ENCODE assay signal across 12 mouse cellular contexts in genomic region chr12:80082730-80083129, GRCm38 (mm10). TPM values are rescaled to one million over a fixed set of nuclear protein-coding genes. Genes with fewer than 3 reads are reported as not detected.
DNase-seq lines count a peak whose midpoint lies in the region; ATAC-seq and TF ChIP-seq lines count a peak whose summit lies in the region.
"Had no signal": no experiment of that assay in that cellular context is flagged by ENCODE, and none has a peak within 500 bp of the region (broad histone marks: within the 10 kb centered on the region; RNA-seq: fewer than 3 reads in every experiment).

No protein-coding gene starts in this region.

- intact Hi-C loops in heart, postnatal 14 days (cut with DNase I): loop anchor here (2.0 kb wide), 1 partner anchor 18 kb away; no protein-coding TSS in a partner anchor

- no peak for ATAC-seq in heart, postnatal 0 days (ENCODE audit: insufficient read depth, low read depth)
- peak; percentile 36 for ATAC-seq in liver, embryonic 15.5 days (ENCODE audit: insufficient read depth)
- ATAC-seq in forebrain, embryonic 11.5 days (replicated peaks; ENCODE audit: low FRiP score): no peak; the same call in 1 of the 2 replicates

- H3K4me3 ChIP-seq in heart, postnatal 0 days (ENCODE audit: low read depth, low read length): no peak overlapping the region
- H3K4me3 ChIP-seq in ES-Bruce4 (ENCODE audit: low read depth, low read length): no peak overlapping the region
- no peak overlapping the region for H3K4me3 ChIP-seq in liver, embryonic 15.5 days (replicated peaks)
- H3K4me3 ChIP-seq in forebrain, embryonic 11.5 days (ENCODE audit: low read depth, low read length): no peak overlapping the region

- no peaks in the 10 kb centered on the region for H3K27me3 ChIP-seq in heart, postnatal 0 days (ENCODE audit: control insufficient read depth, insufficient read depth, low read length)
- H3K27me3 ChIP-seq in ES-Bruce4 (ENCODE audit: control insufficient read depth, insufficient read depth, low read length, poor library complexity, severe bottlenecking): no peaks in the 10 kb centered on the region
- H3K27me3 ChIP-seq in liver, embryonic 15.5 days: no peaks in the 10 kb centered on the region
- H3K27me3 ChIP-seq in forebrain, embryonic 11.5 days (ENCODE audit: control insufficient read depth, insufficient read depth, low read length): no peaks in the 10 kb centered on the region

- 0 out of 2 replicates have a peak, but pooled peaks have one; percentile 4 for TF ChIP-seq CTCF in heart, postnatal 0 days (IDR thresholded peaks at IDR 0.05; ENCODE audit: low read depth)
- TF ChIP-seq CTCF in ES-Bruce4 (IDR thresholded peaks at IDR 0.05; ENCODE audit: low read depth, low read length): peak; percentile 29

- peaks cover 27% of the 10 kb centered on the region for H3K4me1 ChIP-seq in heart, postnatal 0 days (ENCODE audit: control insufficient read depth, insufficient read depth)
- H3K4me1 ChIP-seq in ES-Bruce4 (ENCODE audit: control insufficient read depth, insufficient read depth, low read length): peaks cover 3% of the 10 kb centered on the region
- H3K4me1 ChIP-seq in liver, embryonic 15.5 days (replicated peaks): peaks cover 56% of the 10 kb centered on the region
- H3K4me1 ChIP-seq in forebrain, embryonic 11.5 days (replicated peaks; ENCODE audit: control insufficient read depth, insufficient read depth, low read length): 0 out of 2 replicates have a peak, but pooled peaks cover 2% of the 10 kb centered on the region

- no peak for DNase-seq in heart, postnatal 0 days (ENCODE audit: low spot score)
- DNase-seq in heart, postnatal 14 days: no peak
- DNase-seq in c-Kit-positive CD71-positive TER-119-positive erythroid progenitor cells, embryonic 14.5 days (ENCODE audit: low spot score): peak; percentile 49
- no peak for DNase-seq in right cerebral cortex, postnatal 25 days
- DNase-seq in forebrain, embryonic 11.5 days (ENCODE audit: low spot score): no peak
- no peak for DNase-seq in spleen, postnatal 14 days (ENCODE audit: low spot score in 2 of 2)
- DNase-seq: cerebellum, postnatal 14 days; kidney, adult 11 months; left cerebral cortex, postnatal 4 days; thymus, postnatal 4 days had no signal

- no peak for TF ChIP-seq EP300 in heart, postnatal 0 days (IDR thresholded peaks at IDR 0.05; ENCODE audit: low read depth)
- no peak for TF ChIP-seq EP300 in ES-Bruce4 (IDR thresholded peaks at IDR 0.05; ENCODE audit: insufficient read depth, low read depth, low read length)

- no peak overlapping the region for H3K4me2 ChIP-seq in heart, postnatal 0 days (ENCODE audit: low read depth, low read length)
- 0 out of 2 replicates have a peak overlapping the region, but pooled peaks have one; percentile 48 for H3K4me2 ChIP-seq in liver, embryonic 15.5 days
- H3K4me2 ChIP-seq in forebrain, embryonic 11.5 days (ENCODE audit: low read depth, low read length, severe bottlenecking): no peak overlapping the region

- no peak for TF ChIP-seq POLR2A in ES-Bruce4 (IDR thresholded peaks at IDR 0.05; ENCODE audit: insufficient read depth, low read length)

- H3K9me3 ChIP-seq in heart, postnatal 0 days (replicated peaks; ENCODE audit: control insufficient read depth, low read length): no peaks in the 10 kb centered on the region
- H3K9me3 ChIP-seq in ES-Bruce4 (replicated peaks; ENCODE audit: control insufficient read depth, insufficient read depth, low read length, poor library complexity, severe bottlenecking): no peaks in the 10 kb centered on the region
- no peaks in the 10 kb centered on the region for H3K9me3 ChIP-seq in liver, embryonic 15.5 days (replicated peaks)
- H3K9me3 ChIP-seq in forebrain, embryonic 11.5 days (ENCODE audit: control insufficient read depth, low read length): no peaks in the 10 kb centered on the region

- 86% methylated on average over 4 of the region's 4 CpGs for WGBS in heart, postnatal 0 days
- WGBS in liver, embryonic 15.5 days (ENCODE audit: insufficient replicate concordance): 37% methylated on average over 4 of the region's 4 CpGs
- 94% methylated on average over 4 of the region's 4 CpGs for WGBS in forebrain, embryonic 11.5 days

- H3K27ac ChIP-seq in heart, postnatal 0 days (ENCODE audit: low read depth): peak overlapping the region; percentile 95
- H3K27ac ChIP-seq in ES-Bruce4 (ENCODE audit: insufficient read depth, low read length): no peak overlapping the region
- peak overlapping the region; percentile 92 for H3K27ac ChIP-seq in liver, embryonic 15.5 days (replicated peaks)
- no peak overlapping the region for H3K27ac ChIP-seq in forebrain, embryonic 11.5 days (ENCODE audit: low read depth, low read length)

- no peak overlapping the region for H3K9ac ChIP-seq in heart, postnatal 0 days (replicated peaks; ENCODE audit: low read depth, low read length)
- no peak overlapping the region for H3K9ac ChIP-seq in ES-Bruce4 (ENCODE audit: low read depth, poor library complexity, severe bottlenecking)
- no peak overlapping the region for H3K9ac ChIP-seq in liver, embryonic 15.5 days
- no peak overlapping the region for H3K9ac ChIP-seq in forebrain, embryonic 11.5 days (ENCODE audit: low read length)

- no peaks in the 10 kb centered on the region for H3K36me3 ChIP-seq in heart, postnatal 0 days (replicated peaks; ENCODE audit: control insufficient read depth, insufficient read depth, low read length)
- no peaks in the 10 kb centered on the region for H3K36me3 ChIP-seq in ES-Bruce4 (ENCODE audit: control insufficient read depth, insufficient read depth, low read length, poor library complexity, severe bottlenecking)
- H3K36me3 ChIP-seq in liver, embryonic 15.5 days (replicated peaks): no peaks in the 10 kb centered on the region
- H3K36me3 ChIP-seq in forebrain, embryonic 11.5 days (ENCODE audit: control insufficient read depth, insufficient read depth, low read length): no peaks in the 10 kb centered on the region

RNA-seq across cellular contexts. Expression of gene Zfp36l1, which starts 30.1 kb away (rescaled TPM):
- total RNA-seq in heart, postnatal 0 days (2014; rRNA removed; ENCODE audit: low replicate concordance): 80.6 and 85.1 TPM in 2 replicates
- polyA plus RNA-seq in heart, postnatal 0 days (2015; fragmentation: Nextera tagmentation; extraction: Ambion mirVana): 60.3 and 69.6 TPM in 2 replicates
- total RNA-seq in heart, postnatal 14 days (2021): 10 to 100 TPM; 97.5 to 98.7 TPM
- 71.6 and 75.7 TPM in 2 replicates for polyA plus RNA-seq in ES-Bruce4 (2011; ENCODE audit: insufficient read depth, insufficient read length, low read depth, missing spikeins)
- polyA plus RNA-seq in liver, embryonic 15.5 days (2015; fragmentation: Nextera tagmentation; extraction: Ambion mirVana): 23.7 and 24.5 TPM in 2 replicates
- polyA plus RNA-seq in forebrain, embryonic 11.5 days (2014; fragmentation: Nextera tagmentation; extraction: Ambion mirVana): 164 and 173 TPM in 2 replicates

Comparison
In these comparisons a context has a peak if more than half of its experiments do, and no peak if none do; other contexts are left out.
1. H3K27ac ChIP-seq: peak in heart, postnatal 0 days (single experiment) and liver, embryonic 15.5 days (single experiment); none in ES-Bruce4 (single experiment) and forebrain, embryonic 11.5 days (single experiment).